Mouse (Mus musculus): Measurements from ENCODE around the gene Ncor2. TPM values are rescaled to one million over a fixed set of nuclear protein-coding genes. Genes with fewer than 3 reads are reported as not detected.

Gene Ncor2
- polyA plus RNA-seq, 1 experiment = 75.8 TPM

- H3K4me1 ChIP-seq (replicated peaks; ENCODE audit: control insufficient read depth, insufficient read depth, low read length) = peaks cover 24% of the 10 kb centered on the region
- no peak for TF ChIP-seq CTCF (IDR thresholded peaks at IDR 0.05; ENCODE audit: borderline replicate concordance, control insufficient read depth, extremely low read depth, insufficient read depth, low read length, poor library complexity)
- no peak for TF ChIP-seq POLR2A (IDR thresholded peaks at IDR 0.05; ENCODE audit: control insufficient read depth, extremely low read depth, insufficient read depth, low read length, poor library complexity)
- DNase-seq = peak; percentile 21
- no peaks in the 10 kb centered on the region for H3K27me3 ChIP-seq (ENCODE audit: control insufficient read depth, insufficient read depth, low read length)
- H3K27ac ChIP-seq (ENCODE audit: control insufficient read depth, insufficient read depth, low read length) = no peak overlapping the region
- H3K36me3 ChIP-seq (ENCODE audit: control insufficient read depth, insufficient read depth, low read length) = 0 out of 2 replicates have a peak, but pooled peaks cover 4% of the 10 kb centered on the region
- 75% methylated on average over 17 of the region's 17 CpGs for WGBS
- no peak overlapping the region for H3K4me3 ChIP-seq (ENCODE audit: control insufficient read depth, insufficient read depth, low read length)
Measured at GRCm38 (mm10) chr5:125016421-125017242, 162.4 kb downstream of the Ncor2 start.

GRCm38 (mm10) chr5:125015576-125015975 is 163.4 kb downstream of the Ncor2 start:
- Histone ChIP-seq H3K4me3 (ENCODE audit: control insufficient read depth, insufficient read depth, low read length) (no peak overlapping the region), H3K36me3 (ENCODE audit: control insufficient read depth, insufficient read depth, low read length) (0 out of 2 replicates have a peak, but pooled peaks cover 4% of the 10 kb centered on the region), H3K27ac (ENCODE audit: control insufficient read depth, insufficient read depth, low read length) (no peak overlapping the region), H3K4me1 (replicated peaks; ENCODE audit: control insufficient read depth, insufficient read depth, low read length) (peaks cover 24% of the 10 kb centered on the region), H3K27me3 (ENCODE audit: control insufficient read depth, insufficient read depth, low read length) (no peaks in the 10 kb centered on the region)
- DNase-seq = no peak
- 62% methylated on average over 9 of the region's 9 CpGs for WGBS
- TF ChIP-seq POLR2A (IDR thresholded peaks at IDR 0.05; ENCODE audit: control insufficient read depth, extremely low read depth, insufficient read depth, low read length, poor library complexity) = no peak
- no peak for TF ChIP-seq CTCF (IDR thresholded peaks at IDR 0.05; ENCODE audit: borderline replicate concordance, control insufficient read depth, extremely low read depth, insufficient read depth, low read length, poor library complexity)

GRCm38 (mm10) chr5:125015066-125015465 is 164.0 kb downstream of the Ncor2 start:
- no peaks in the 10 kb centered on the region for H3K27me3 ChIP-seq (ENCODE audit: control insufficient read depth, insufficient read depth, low read length)
- peaks cover 24% of the 10 kb centered on the region for H3K4me1 ChIP-seq (replicated peaks; ENCODE audit: control insufficient read depth, insufficient read depth, low read length)
- DNase-seq = no peak
- WGBS = 23% methylated on average over 3 of the region's 3 CpGs
- H3K4me3 ChIP-seq (ENCODE audit: control insufficient read depth, insufficient read depth, low read length) = no peak overlapping the region
- no peak overlapping the region for H3K27ac ChIP-seq (ENCODE audit: control insufficient read depth, insufficient read depth, low read length)
- 0 out of 2 replicates have a peak, but pooled peaks cover 4% of the 10 kb centered on the region for H3K36me3 ChIP-seq (ENCODE audit: control insufficient read depth, insufficient read depth, low read length)
- TF ChIP-seq CTCF (IDR thresholded peaks at IDR 0.05; ENCODE audit: borderline replicate concordance, control insufficient read depth, extremely low read depth, insufficient read depth, low read length, poor library complexity) (no peak), POLR2A (IDR thresholded peaks at IDR 0.05; ENCODE audit: control insufficient read depth, extremely low read depth, insufficient read depth, low read length, poor library complexity) (no peak)

GRCm38 (mm10) chr5:125014497-125014896 is 164.5 kb downstream of the Ncor2 start:
- peaks cover 24% of the 10 kb centered on the region for H3K4me1 ChIP-seq (replicated peaks; ENCODE audit: control insufficient read depth, insufficient read depth, low read length)
- H3K27me3 ChIP-seq (ENCODE audit: control insufficient read depth, insufficient read depth, low read length) = no peaks in the 10 kb centered on the region
- 0 out of 2 replicates have a peak, but pooled peaks cover 4% of the 10 kb centered on the region for H3K36me3 ChIP-seq (ENCODE audit: control insufficient read depth, insufficient read depth, low read length)
- DNase-seq = peak; percentile 73
- no peak overlapping the region for H3K4me3 ChIP-seq (ENCODE audit: control insufficient read depth, insufficient read depth, low read length)
- WGBS = 81% methylated on average over 7 of the region's 7 CpGs
- no peak for TF ChIP-seq POLR2A (IDR thresholded peaks at IDR 0.05; ENCODE audit: control insufficient read depth, extremely low read depth, insufficient read depth, low read length, poor library complexity)
- TF ChIP-seq CTCF (IDR thresholded peaks at IDR 0.05; ENCODE audit: borderline replicate concordance, control insufficient read depth, extremely low read depth, insufficient read depth, low read length, poor library complexity) = peak; percentile 83
- 0 out of 2 replicates have a peak overlapping the region, but pooled peaks have one; percentile 19 for H3K27ac ChIP-seq (ENCODE audit: control insufficient read depth, insufficient read depth, low read length)

- Histone ChIP-seq H3K36me3 (ENCODE audit: control insufficient read depth, insufficient read depth, low read length) (no peaks in the 10 kb centered on the region), H3K4me3 (ENCODE audit: control insufficient read depth, insufficient read depth, low read length) (no peak overlapping the region), H3K4me1 (replicated peaks; ENCODE audit: control insufficient read depth, insufficient read depth, low read length) (peaks cover 18% of the 10 kb centered on the region), H3K27me3 (ENCODE audit: control insufficient read depth, insufficient read depth, low read length) (no peaks in the 10 kb centered on the region), H3K27ac (ENCODE audit: control insufficient read depth, insufficient read depth, low read length) (no peak overlapping the region)
- no peak for TF ChIP-seq POLR2A (IDR thresholded peaks at IDR 0.05; ENCODE audit: control insufficient read depth, extremely low read depth, insufficient read depth, low read length, poor library complexity)
- TF ChIP-seq CTCF (IDR thresholded peaks at IDR 0.05; ENCODE audit: borderline replicate concordance, control insufficient read depth, extremely low read depth, insufficient read depth, low read length, poor library complexity) = no peak
- WGBS = 96% methylated on average over 8 of the region's 8 CpGs
- no peak for DNase-seq
Measured at GRCm38 (mm10) chr5:125011628-125012027, 167.4 kb downstream of the Ncor2 start.

GRCm38 (mm10) chr5:125011166-125011565 is 167.9 kb downstream of the Ncor2 start:
- no peak for DNase-seq
- Histone ChIP-seq H3K27ac (ENCODE audit: control insufficient read depth, insufficient read depth, low read length) (no peak overlapping the region), H3K36me3 (ENCODE audit: control insufficient read depth, insufficient read depth, low read length) (no peaks in the 10 kb centered on the region), H3K4me3 (ENCODE audit: control insufficient read depth, insufficient read depth, low read length) (no peak overlapping the region), H3K4me1 (replicated peaks; ENCODE audit: control insufficient read depth, insufficient read depth, low read length) (peaks cover 13% of the 10 kb centered on the region), H3K27me3 (ENCODE audit: control insufficient read depth, insufficient read depth, low read length) (no peaks in the 10 kb centered on the region)
- WGBS = 91% methylated on average over 24 of the region's 24 CpGs
- TF ChIP-seq POLR2A (IDR thresholded peaks at IDR 0.05; ENCODE audit: control insufficient read depth, extremely low read depth, insufficient read depth, low read length, poor library complexity) = no peak
- TF ChIP-seq CTCF (IDR thresholded peaks at IDR 0.05; ENCODE audit: borderline replicate concordance, control insufficient read depth, extremely low read depth, insufficient read depth, low read length, poor library complexity) = no peak

All from thymus, adult 2 months (tissue).